In the genomic region with DNA sequence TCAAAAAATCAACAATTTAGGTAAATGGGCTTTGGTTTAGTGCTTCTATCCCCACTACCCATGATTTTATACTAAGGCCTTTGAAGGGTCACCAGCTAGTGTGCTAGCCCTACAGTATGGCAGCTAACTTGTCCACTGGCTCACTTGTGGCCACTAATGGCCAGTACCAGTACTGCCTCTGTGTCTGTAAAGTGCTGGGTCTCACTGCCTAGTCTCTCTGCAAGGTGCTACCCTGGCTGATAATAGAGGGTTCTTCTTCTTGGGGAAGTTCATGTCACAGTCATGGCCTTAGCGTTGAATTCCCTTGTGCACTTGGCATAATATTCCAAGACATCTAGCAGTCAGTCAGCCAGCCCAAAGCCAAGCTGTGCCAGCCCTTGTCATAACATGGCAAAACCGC, we compare ENCODE assay signal across 8 mouse cellular contexts. TPM values are rescaled to one million over a fixed set of nuclear protein-coding genes. Genes with fewer than 3 reads are reported as not detected.
DNase-seq lines count a peak whose midpoint lies in the region; ATAC-seq and TF ChIP-seq lines count a peak whose summit lies in the region.

No protein-coding gene starts in this region.

- H3K27ac ChIP-seq in midbrain, embryonic 11.5 days (ENCODE audit: low read depth, low read length) = no peak overlapping the region
- no peak overlapping the region for H3K27ac ChIP-seq in midbrain, embryonic 13.5 days

- peak; percentile 38 to 68 for DNase-seq in cerebellum, postnatal 25 days
- DNase-seq in cerebellum, adult 11-12 months = no peak
- no peak for DNase-seq in midbrain, embryonic 11.5 days (ENCODE audit: low spot score, missing footprints)
- peak; percentile 50 for DNase-seq in embryo, embryonic 10 days (ENCODE audit: low spot score)
- peak; percentile 32 for DNase-seq in lung, adult 2 months
- no peak for DNase-seq in layer of hippocampus, adult 9-10 months (ENCODE audit: low spot score)
- no peak for DNase-seq in testis, postnatal 14 days (ENCODE audit: low spot score)

- TF ChIP-seq CTCF in lung, adult 2 months (IDR thresholded peaks at IDR 0.05; ENCODE audit: insufficient read depth, low read length) = peak; percentile 67

- 95% methylated on average over 2 of the region's 2 CpGs for WGBS in midbrain, embryonic 11.5 days
- WGBS in midbrain, embryonic 13.5 days = 94% methylated on average over 2 of the region's 2 CpGs
- 95% methylated on average over 2 of the region's 2 CpGs for WGBS in lung, adult 2 months

- peak; percentile 57; the same call in 1 of the 2 replicates for ATAC-seq in midbrain, embryonic 11.5 days (ENCODE audit: low FRiP score)
- no peak for ATAC-seq in midbrain, embryonic 13.5 days

- no peak overlapping the region for H3K4me3 ChIP-seq in midbrain, embryonic 11.5 days (ENCODE audit: low read depth, low read length)
- H3K4me3 ChIP-seq in midbrain, embryonic 13.5 days (replicated peaks) = no peak overlapping the region
- no peak overlapping the region for H3K4me3 ChIP-seq in lung, adult 2 months (replicated peaks; ENCODE audit: extremely low read depth, low read depth, low read length)

- no peaks in the 10 kb centered on the region for H3K27me3 ChIP-seq in midbrain, embryonic 11.5 days (ENCODE audit: control insufficient read depth, insufficient read depth, low read length)
- H3K27me3 ChIP-seq in midbrain, embryonic 13.5 days = no peaks in the 10 kb centered on the region

- no peak overlapping the region for H3K9ac ChIP-seq in midbrain, embryonic 11.5 days (ENCODE audit: low read length)
- H3K9ac ChIP-seq in midbrain, embryonic 13.5 days (replicated peaks) = no peak overlapping the region

- H3K36me3 ChIP-seq in midbrain, embryonic 11.5 days (ENCODE audit: control insufficient read depth, insufficient read depth, low read length) = peaks cover 9% of the 10 kb centered on the region
- H3K36me3 ChIP-seq in midbrain, embryonic 13.5 days = peaks cover 40% of the 10 kb centered on the region

- H3K9me3 ChIP-seq in midbrain, embryonic 11.5 days (ENCODE audit: control insufficient read depth, low read length) = no peaks in the 10 kb centered on the region
- no peaks in the 10 kb centered on the region for H3K9me3 ChIP-seq in midbrain, embryonic 13.5 days

- H3K4me1 ChIP-seq in midbrain, embryonic 11.5 days (ENCODE audit: control insufficient read depth, insufficient read depth, low read length) = no peaks in the 10 kb centered on the region
- no peaks in the 10 kb centered on the region for H3K4me1 ChIP-seq in midbrain, embryonic 13.5 days (replicated peaks)
- H3K4me1 ChIP-seq in lung, adult 2 months (ENCODE audit: control insufficient read depth, insufficient read depth, low read length) = no peaks in the 10 kb centered on the region

- H3K4me2 ChIP-seq in midbrain, embryonic 11.5 days = no peak overlapping the region
- H3K4me2 ChIP-seq in midbrain, embryonic 13.5 days (replicated peaks) = no peak overlapping the region

- TF ChIP-seq POLR2A in lung, adult 2 months (IDR thresholded peaks at IDR 0.05; ENCODE audit: borderline replicate concordance, extremely low read depth, low read depth, low read length) = no peak

RNA-seq across cellular contexts. Expression of gene Slc12a8, which starts 36.0 kb away (rescaled TPM):
- 1.2 and 1.3 TPM in 2 replicates for polyA plus RNA-seq in midbrain, embryonic 11.5 days (2014; fragmentation: Nextera tagmentation; extraction: Ambion mirVana)
- polyA plus RNA-seq in midbrain, embryonic 13.5 days (2015; fragmentation: Nextera tagmentation; extraction: Ambion mirVana) = 0.50 and 0.63 TPM in 2 replicates
- polyA plus RNA-seq in lung, adult 2 months (2012; rRNA removed) = 0.84 and 0.92 TPM in 2 replicates

Comparison
In these comparisons a context has a peak if more than half of its experiments do, and no peak if none do; other contexts are left out.
1. DNase-seq: peak in cerebellum, postnatal 25 days (2 of 2), embryo, embryonic 10 days (single experiment) and lung, adult 2 months (single experiment); none in cerebellum, adult 11-12 months (single experiment), midbrain, embryonic 11.5 days (single experiment), layer of hippocampus, adult 9-10 months (single experiment) and testis, postnatal 14 days (single experiment).